Comparison of ENCODE assay signal across 1 mouse cellular context in the genomic region with DNA sequence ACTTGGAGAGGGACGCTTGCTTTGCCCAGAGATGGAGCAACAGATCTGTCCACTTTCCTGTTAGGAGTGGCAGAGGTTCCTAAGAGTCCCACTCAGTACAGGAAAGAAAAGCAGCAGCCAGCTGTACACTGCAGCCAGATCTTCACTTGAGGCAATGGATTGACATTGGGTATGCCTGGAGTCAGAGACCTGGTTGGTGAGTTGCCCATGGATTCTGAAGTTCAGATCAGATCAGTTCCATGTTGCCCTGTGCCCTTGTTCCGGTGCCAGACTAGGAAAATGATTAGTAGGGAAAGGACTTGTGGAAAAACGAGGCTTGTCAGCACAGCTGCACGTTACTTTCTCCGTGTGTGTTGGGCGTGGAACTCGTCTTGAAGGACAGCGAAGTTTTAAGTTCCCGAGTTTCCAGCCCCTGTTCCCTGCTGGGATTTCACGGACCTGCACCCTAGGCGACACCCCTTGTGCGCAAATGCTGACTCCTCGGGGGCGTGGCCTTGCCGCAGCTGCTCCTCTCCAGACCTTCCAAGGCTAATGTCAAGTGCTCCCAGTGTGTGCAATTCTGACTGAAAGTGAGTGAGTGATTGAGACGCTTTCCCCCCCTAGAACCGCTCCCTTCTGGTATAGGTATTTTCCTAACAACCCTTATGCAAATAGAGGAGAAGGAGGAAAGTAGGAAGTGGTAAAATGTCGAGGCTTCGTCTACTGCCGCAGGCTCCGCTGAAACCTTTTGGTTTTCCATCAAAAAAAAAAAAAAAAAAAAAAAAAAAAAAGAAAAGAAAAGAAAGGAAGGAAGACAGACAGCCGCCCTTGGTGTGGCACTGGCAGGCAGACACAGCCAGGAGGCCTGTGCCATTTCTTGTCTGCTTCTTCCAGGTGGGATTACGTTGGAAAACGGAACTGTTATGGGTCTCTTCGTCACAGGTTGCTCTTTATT.
TF ChIP-seq lines count a peak whose summit lies in the region.

No protein-coding gene starts in this region.

TF ChIP-seq in CH12.LX, 34 proteins besides CTCF, POLR2A, EP300 and RAD21 (continued from another document):
- TF ChIP-seq ELF1 (IDR thresholded peaks at IDR 0.05; ENCODE audit: low read depth, low read length): peak; percentile 84
- TF ChIP-seq GABPA (IDR thresholded peaks at IDR 0.05; ENCODE audit: insufficient replicate concordance, low read depth, low read length): no peak
- peak; percentile 86 for TF ChIP-seq BHLHE40 (IDR thresholded peaks at IDR 0.05; ENCODE audit: low read depth, low read length)
- TF ChIP-seq NELFE (IDR thresholded peaks at IDR 0.05; ENCODE audit: low read depth, low read length): peak; percentile 64; the same call in 1 of the 2 replicates
- TF ChIP-seq ETS1 (conservative IDR thresholded peaks at IDR 0.05; ENCODE audit: low read depth, low read length): peak; percentile 84
- no peak for TF ChIP-seq PAX5 (IDR thresholded peaks at IDR 0.05; ENCODE audit: low read length)
- TF ChIP-seq USF1 (IDR thresholded peaks at IDR 0.05; ENCODE audit: low read depth, low read length): no peak
- peak; percentile 77; the same call in 1 of the 2 replicates for TF ChIP-seq SIN3A (IDR thresholded peaks at IDR 0.05; ENCODE audit: low read length)
- peak; percentile 64; the same call in 1 of the 2 replicates for TF ChIP-seq NRF1 (IDR thresholded peaks at IDR 0.05; ENCODE audit: low read depth, low read length)
- peak; percentile 77 for TF ChIP-seq MXI1 (IDR thresholded peaks at IDR 0.05; ENCODE audit: low read depth, low read length)
- TF ChIP-seq JUND (conservative IDR thresholded peaks at IDR 0.05; ENCODE audit: low read depth, low read length): peak; percentile 47
- TF ChIP-seq MAFK (IDR thresholded peaks at IDR 0.05; ENCODE audit: insufficient replicate concordance, low read length): peak; percentile 75; the same call in 1 of the 2 replicates
- peak; percentile 89 for TF ChIP-seq TCF12 (IDR thresholded peaks at IDR 0.05; ENCODE audit: low read depth, low read length)
- TF ChIP-seq CHD2 (IDR thresholded peaks at IDR 0.05; ENCODE audit: low read length): no peak
